In genomic region chr9:59519396-59519795, GRCm38 (mm10) we compare ENCODE assay signal across 23 mouse cellular contexts. TPM values are rescaled to one million over a fixed set of nuclear protein-coding genes. Genes with fewer than 3 reads are reported as not detected.
"Had no signal": no experiment of that assay in that cellular context is flagged by ENCODE, and none has a peak within 500 bp of the region (broad histone marks: within the 10 kb centered on the region; RNA-seq: fewer than 3 reads in every experiment).

No protein-coding gene starts in this region.

- H3K4me3 ChIP-seq: gastrocnemius, adult 2 months; hindbrain, embryonic 10.5 days; hindbrain, embryonic 12.5 days; layer of hippocampus, adult 2 months; left cerebral cortex, adult 2 months; limb, embryonic 10.5 days; limb, embryonic 12.5 days; liver, embryonic 13.5 days had no signal

- ATAC-seq: hindbrain, embryonic 16.5 days; inflammation-experienced regulatory T-cells, adult 6 months; intestine, postnatal 0 days had no signal

- H3K9ac ChIP-seq: hindbrain, embryonic 12.5 days; hindbrain, embryonic 14.5 days; limb, embryonic 12.5 days; liver, embryonic 13.5 days had no signal

- DNase-seq: gastrocnemius, postnatal 25 days; liver; liver, embryonic 13.5 days had no signal

- H3K9me3 ChIP-seq: hindbrain, embryonic 10.5 days; hindbrain, embryonic 12.5 days; limb, embryonic 10.5 days; limb, embryonic 12.5 days; liver, embryonic 13.5 days had no signal

- H3K36me3 ChIP-seq: hindbrain, embryonic 10.5 days; hindbrain, embryonic 12.5 days; limb, embryonic 10.5 days; limb, embryonic 12.5 days; liver, embryonic 13.5 days had no signal

- H3K4me1 ChIP-seq: hindbrain, embryonic 10.5 days; hindbrain, embryonic 12.5 days had no signal

- H3K27me3 ChIP-seq: hindbrain, embryonic 12.5 days; limb, embryonic 12.5 days had no signal

- H3K27ac ChIP-seq: gastrocnemius, adult 2 months; hindbrain, embryonic 10.5 days; hindbrain, embryonic 12.5 days; hindbrain, embryonic 14.5 days; layer of hippocampus, adult 2 months; left cerebral cortex, adult 2 months; limb, embryonic 10.5 days; limb, embryonic 12.5 days; liver, embryonic 13.5 days had no signal

- H3K4me2 ChIP-seq: heart, embryonic 11.5 days; hindbrain, embryonic 12.5 days; hindbrain, embryonic 14.5 days; limb, embryonic 12.5 days; liver, embryonic 11.5 days; liver, embryonic 13.5 days had no signal

RNA-seq across cellular contexts. Expression of gene Tmem202, which starts 20.3 kb away (rescaled TPM):
- total RNA-seq: granulocyte monocyte progenitor cell, adult 5-6 weeks had no signal
- polyA plus RNA-seq: hindbrain, embryonic 10.5 days; hindbrain, embryonic 12.5 days; inflammation-experienced regulatory T-cells, adult 6 months; kidney, embryonic 14.5 days; kidney, embryonic 16.5 days; limb, embryonic 10.5 days; liver, embryonic 13.5 days had no signal

RNA-seq across cellular contexts. Expression of gene Celf6, which starts 58.3 kb away (rescaled TPM):
- total RNA-seq: gastrocnemius, adult 2 months; gastrocnemius, postnatal 10 days; gastrocnemius, postnatal 25 days; granulocyte monocyte progenitor cell, adult 5-6 weeks; heart, adult 18-20 months; heart, postnatal 10 days; heart, postnatal 25 days had no signal
- polyA plus RNA-seq: inflammation-experienced regulatory T-cells, adult 6 months; kidney, embryonic 14.5 days; limb, embryonic 10.5 days had no signal
